Mouse (Mus musculus): Measurements from ENCODE around the gene Lrrc8c. TPM values are rescaled to one million over a fixed set of nuclear protein-coding genes. Genes with fewer than 3 reads are reported as not detected.

Lrrc8c gene
- polyA plus RNA-seq, 1 experiment from 2014 or later: 13.9 TPM

GRCm38 (mm10) chr5:105566852-105567412, 47.7 kb downstream of the Lrrc8c start:
- no peak overlapping the region for H3K4me3 ChIP-seq
- no peaks in the 10 kb centered on the region for H3K9me3 ChIP-seq (replicated peaks)
- WGBS: 70% methylated on average over 7 of the region's 7 CpGs
- no peaks in the 10 kb centered on the region for H3K36me3 ChIP-seq
- H3K27ac ChIP-seq (replicated peaks): no peak overlapping the region
- H3K4me1 ChIP-seq: peaks cover 12% of the 10 kb centered on the region
- DNase-seq (ENCODE audit: low spot score): no peak
- no peaks in the 10 kb centered on the region for H3K27me3 ChIP-seq (ENCODE audit: low read depth, poor library complexity, severe bottlenecking)

GRCm38 (mm10) chr5:105568043-105568747, 49.0 kb downstream of the Lrrc8c start:
- WGBS: 79% methylated on average over 6 of the region's 6 CpGs
- no peaks in the 10 kb centered on the region for H3K36me3 ChIP-seq
- no peak overlapping the region for H3K27ac ChIP-seq (replicated peaks)
- peaks cover 12% of the 10 kb centered on the region for H3K4me1 ChIP-seq
- no peaks in the 10 kb centered on the region for H3K27me3 ChIP-seq (ENCODE audit: low read depth, poor library complexity, severe bottlenecking)
- no peak for DNase-seq (ENCODE audit: low spot score)
- no peaks in the 10 kb centered on the region for H3K9me3 ChIP-seq (replicated peaks)
- no peak overlapping the region for H3K4me3 ChIP-seq

- Histone ChIP-seq H3K9me3 (replicated peaks) (no peaks in the 10 kb centered on the region), H3K4me1 (peaks cover 12% of the 10 kb centered on the region), H3K4me3 (no peak overlapping the region)
Observed at GRCm38 (mm10) chr5:105569168-105569567, 50.0 kb downstream of the Lrrc8c start.

GRCm38 (mm10) chr5:105572160-105572692, 53.0 kb downstream of the Lrrc8c start:
- DNase-seq (ENCODE audit: low spot score): no peak
- no peaks in the 10 kb centered on the region for H3K9me3 ChIP-seq (replicated peaks)
- peaks cover 7% of the 10 kb centered on the region for H3K4me1 ChIP-seq
- H3K36me3 ChIP-seq: no peaks in the 10 kb centered on the region
- H3K27ac ChIP-seq (replicated peaks): no peak overlapping the region
- WGBS: 86% methylated on average over 5 of the region's 5 CpGs
- no peak overlapping the region for H3K4me3 ChIP-seq
- no peaks in the 10 kb centered on the region for H3K27me3 ChIP-seq (ENCODE audit: low read depth, poor library complexity, severe bottlenecking)

More at GRCm38 (mm10) chr5:105569168-105569567, 50.0 kb downstream of the Lrrc8c start:
- no peak for DNase-seq (ENCODE audit: low spot score)
- H3K27me3 ChIP-seq (ENCODE audit: low read depth, poor library complexity, severe bottlenecking): no peaks in the 10 kb centered on the region
- WGBS: 92% methylated on average over 2 of the region's 2 CpGs
- H3K36me3 ChIP-seq: no peaks in the 10 kb centered on the region
- no peak overlapping the region for H3K27ac ChIP-seq (replicated peaks)

GRCm38 (mm10) chr5:105572876-105573275, 53.7 kb downstream of the Lrrc8c start:
- WGBS: 75% methylated on average over 7 of the region's 7 CpGs
- H3K4me3 ChIP-seq: no peak overlapping the region

GRCm38 (mm10) chr5:105574835-105575234, 55.6 kb downstream of the Lrrc8c start:
- H3K4me3 ChIP-seq: no peak overlapping the region
- no peaks in the 10 kb centered on the region for H3K27me3 ChIP-seq (ENCODE audit: low read depth, poor library complexity, severe bottlenecking)
- DNase-seq (ENCODE audit: low spot score): no peak
- H3K27ac ChIP-seq (replicated peaks): no peak overlapping the region
- no peaks in the 10 kb centered on the region for H3K9me3 ChIP-seq (replicated peaks)
- H3K4me1 ChIP-seq: no peaks in the 10 kb centered on the region
- 90% methylated on average over 5 of the region's 5 CpGs for WGBS
- H3K36me3 ChIP-seq: 0 out of 2 replicates have a peak, but pooled peaks cover 3% of the 10 kb centered on the region

More at GRCm38 (mm10) chr5:105572876-105573275, 53.7 kb downstream of the Lrrc8c start:
- no peaks in the 10 kb centered on the region for H3K36me3 ChIP-seq
- H3K4me1 ChIP-seq: peaks cover 3% of the 10 kb centered on the region; the same call in 1 of the 2 replicates
- no peaks in the 10 kb centered on the region for H3K9me3 ChIP-seq (replicated peaks)
- H3K27ac ChIP-seq (replicated peaks): no peak overlapping the region
- no peaks in the 10 kb centered on the region for H3K27me3 ChIP-seq (ENCODE audit: low read depth, poor library complexity, severe bottlenecking)
- DNase-seq (ENCODE audit: low spot score): no peak

GRCm38 (mm10) chr5:105575839-105576238, 56.7 kb downstream of the Lrrc8c start:
- DNase-seq (ENCODE audit: low spot score): peak; percentile 19
- WGBS: 81% methylated on average over 6 of the region's 6 CpGs
- Histone ChIP-seq H3K9me3 (replicated peaks) (no peaks in the 10 kb centered on the region), H3K27me3 (ENCODE audit: low read depth, poor library complexity, severe bottlenecking) (no peaks in the 10 kb centered on the region), H3K4me3 (no peak overlapping the region), H3K4me1 (no peaks in the 10 kb centered on the region), H3K36me3 (peaks cover 13% of the 10 kb centered on the region; the same call in 1 of the 2 replicates), H3K27ac (replicated peaks) (peak overlapping the region; percentile 46; the same call in 1 of the 2 replicates)

GRCm38 (mm10) chr5:105580909-105581308, 61.7 kb downstream of the Lrrc8c start:
- Histone ChIP-seq H3K36me3 (peaks cover 15% of the 10 kb centered on the region; the same call in 1 of the 2 replicates), H3K4me1 (peaks cover 14% of the 10 kb centered on the region), H3K27me3 (ENCODE audit: low read depth, poor library complexity, severe bottlenecking) (no peaks in the 10 kb centered on the region), H3K27ac (replicated peaks) (no peak overlapping the region), H3K4me3 (no peak overlapping the region), H3K9me3 (replicated peaks) (no peaks in the 10 kb centered on the region)
- 95% methylated on average over 10 of the region's 10 CpGs for WGBS
- no peak for DNase-seq (ENCODE audit: low spot score)

- no peaks in the 10 kb centered on the region for H3K27me3 ChIP-seq (ENCODE audit: low read depth, poor library complexity, severe bottlenecking)
- 66% methylated on average over 4 of the region's 4 CpGs for WGBS
- H3K36me3 ChIP-seq: 0 out of 2 replicates have a peak, but pooled peaks cover 1% of the 10 kb centered on the region
- H3K9me3 ChIP-seq (replicated peaks): no peaks in the 10 kb centered on the region
- peaks cover 34% of the 10 kb centered on the region for H3K4me1 ChIP-seq
- H3K27ac ChIP-seq (replicated peaks): peak overlapping the region; percentile 79
- no peak overlapping the region for H3K4me3 ChIP-seq
- no peak for DNase-seq (ENCODE audit: low spot score)
Observed at GRCm38 (mm10) chr5:105585929-105586328, 66.7 kb downstream of the Lrrc8c start.

- 80% methylated on average over 5 of the region's 5 CpGs for WGBS
- peak overlapping the region; percentile 79 for H3K27ac ChIP-seq (replicated peaks)
- no peaks in the 10 kb centered on the region for H3K36me3 ChIP-seq
- DNase-seq (ENCODE audit: low spot score): no peak
- H3K27me3 ChIP-seq (ENCODE audit: low read depth, poor library complexity, severe bottlenecking): no peaks in the 10 kb centered on the region
- no peaks in the 10 kb centered on the region for H3K9me3 ChIP-seq (replicated peaks)
- H3K4me3 ChIP-seq: no peak overlapping the region
- peaks cover 34% of the 10 kb centered on the region for H3K4me1 ChIP-seq
Observed at GRCm38 (mm10) chr5:105586655-105587054, 67.5 kb downstream of the Lrrc8c start.

- DNase-seq (ENCODE audit: low spot score): no peak
- Histone ChIP-seq H3K27ac (replicated peaks) (peak overlapping the region; percentile 25; the same call in 1 of the 2 replicates), H3K4me1 (peaks cover 34% of the 10 kb centered on the region), H3K27me3 (ENCODE audit: low read depth, poor library complexity, severe bottlenecking) (no peaks in the 10 kb centered on the region), H3K9me3 (replicated peaks) (no peaks in the 10 kb centered on the region), H3K4me3 (no peak overlapping the region), H3K36me3 (no peaks in the 10 kb centered on the region)
- 79% methylated on average over 6 of the region's 6 CpGs for WGBS
Observed at GRCm38 (mm10) chr5:105587471-105587870, 68.3 kb downstream of the Lrrc8c start.

GRCm38 (mm10) chr5:105588683-105589082, 69.5 kb downstream of the Lrrc8c start:
- Histone ChIP-seq H3K36me3 (no peaks in the 10 kb centered on the region), H3K27ac (replicated peaks) (no peak overlapping the region), H3K4me1 (peaks cover 34% of the 10 kb centered on the region), H3K9me3 (replicated peaks) (no peaks in the 10 kb centered on the region), H3K4me3 (no peak overlapping the region), H3K27me3 (ENCODE audit: low read depth, poor library complexity, severe bottlenecking) (no peaks in the 10 kb centered on the region)
- WGBS: 88% methylated on average over 4 of the region's 4 CpGs
- DNase-seq (ENCODE audit: low spot score): no peak

GRCm38 (mm10) chr5:105589119-105589518, 69.9 kb downstream of the Lrrc8c start:
- DNase-seq (ENCODE audit: low spot score): no peak
- H3K4me3 ChIP-seq: no peak overlapping the region
- H3K27me3 ChIP-seq (ENCODE audit: low read depth, poor library complexity, severe bottlenecking): no peaks in the 10 kb centered on the region
- no peaks in the 10 kb centered on the region for H3K36me3 ChIP-seq
- no peak overlapping the region for H3K27ac ChIP-seq (replicated peaks)
- H3K4me1 ChIP-seq: peaks cover 34% of the 10 kb centered on the region
- WGBS: 91% methylated on average over 3 of the region's 3 CpGs
- no peaks in the 10 kb centered on the region for H3K9me3 ChIP-seq (replicated peaks)
